Mouse (Mus musculus): ENCODE measurements around the gene Mak. TPM values are rescaled to one million over a fixed set of nuclear protein-coding genes. Genes with fewer than 3 reads are reported as not detected.
"Not testable (repeated sequence)": the region's sequence is repeated elsewhere in the genome, so short reads cannot be mapped to it uniquely, and the experiment has no call there.

The Mak gene
- total RNA-seq, 2 experiments from 2014 or later = 0.22 to 0.27 TPM

DNA sequence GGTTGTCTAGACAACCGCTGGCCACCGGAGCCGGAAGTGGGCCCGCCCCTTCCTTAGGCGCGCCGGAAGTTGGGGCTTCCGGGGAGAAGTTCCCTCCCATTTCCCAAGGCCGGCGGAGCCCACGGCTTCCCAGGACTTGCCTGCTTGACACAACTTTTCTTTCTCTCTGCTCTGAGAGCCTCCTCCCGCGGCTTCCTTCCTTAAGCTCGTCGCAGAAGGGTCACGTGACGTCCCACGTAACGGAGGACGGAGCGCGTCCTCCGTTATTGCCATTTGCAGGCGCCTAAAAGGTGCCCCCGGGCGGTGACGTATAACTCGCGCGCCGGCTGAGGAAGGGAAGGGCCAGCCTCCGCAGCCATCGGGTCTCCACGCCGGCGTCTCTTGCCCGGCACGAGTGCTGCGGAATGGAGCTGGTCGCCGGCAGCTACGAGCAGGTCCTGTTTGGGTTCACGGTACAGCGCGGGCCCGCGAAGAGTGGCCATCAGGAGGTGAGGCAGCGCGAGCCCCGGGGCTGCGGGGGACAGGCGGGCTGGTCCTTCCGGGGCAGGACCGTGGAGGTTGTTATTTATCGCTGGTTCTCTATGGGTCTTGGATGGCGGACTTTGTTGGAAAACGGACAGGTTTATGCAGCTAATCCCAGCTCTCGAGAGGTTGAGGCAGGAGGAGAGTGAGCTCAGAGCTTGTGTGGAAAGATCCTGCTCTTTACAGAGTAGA, 78.4 kb downstream of the Mak start, which contains the start of gene Pak1ip1:
Pak1ip1 (plus strand) TSS at position 98 of the 714 bp plus-strand sequence.
- ATAC-seq (ENCODE audit: poor library complexity, severe bottlenecking) = peak; percentile 98

GRCm38 (mm10) chr13:41000140-41000925, 79.2 kb downstream of the Mak start:
- ATAC-seq (ENCODE audit: poor library complexity, severe bottlenecking) = peak; percentile 23; the same call in 1 of the 2 replicates

- not testable (repeated sequence) for ATAC-seq (ENCODE audit: poor library complexity, severe bottlenecking)
These were observed 81.0 kb downstream of the Mak start for GRCm38 (mm10) chr13:40998537-40998936.

DNA sequence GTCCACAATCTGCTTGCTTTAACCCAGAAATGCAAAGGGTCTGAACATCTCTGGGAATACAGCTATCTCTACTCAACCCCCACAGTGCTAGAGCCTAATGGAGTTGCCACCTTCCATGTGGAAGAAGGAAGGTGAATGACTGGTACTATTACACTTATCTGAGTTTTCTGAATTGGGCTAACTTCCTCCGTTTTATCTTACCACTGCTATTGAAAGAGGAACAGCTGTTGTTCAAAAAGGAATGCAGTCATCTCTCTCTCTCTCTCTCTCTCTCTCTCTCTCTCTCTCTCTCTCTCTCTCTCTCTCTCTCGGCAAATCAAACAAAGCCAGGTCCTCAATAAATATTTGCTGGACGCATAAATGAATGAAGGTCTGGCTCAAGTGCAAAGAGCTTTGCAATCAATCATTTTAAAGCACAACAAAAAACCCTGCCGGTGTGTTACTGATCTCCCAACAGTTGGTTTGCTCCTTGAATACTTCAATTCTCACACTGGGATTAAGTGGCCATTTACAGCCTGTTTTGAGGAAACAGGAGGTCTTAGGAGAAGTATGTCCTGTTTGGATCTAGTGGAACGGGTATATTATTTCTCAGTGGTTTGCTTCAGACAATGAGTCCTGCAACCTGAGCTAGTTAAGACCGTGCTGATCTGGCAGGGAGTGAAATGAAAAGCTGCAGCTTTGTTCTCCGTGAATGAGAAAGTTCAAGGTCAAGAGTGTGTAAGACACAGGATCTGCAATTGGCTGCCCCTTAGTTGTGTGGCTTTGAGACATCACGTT, 84.8 kb downstream of the Mak start:
- no peak for ATAC-seq (ENCODE audit: poor library complexity, severe bottlenecking)

DNA sequence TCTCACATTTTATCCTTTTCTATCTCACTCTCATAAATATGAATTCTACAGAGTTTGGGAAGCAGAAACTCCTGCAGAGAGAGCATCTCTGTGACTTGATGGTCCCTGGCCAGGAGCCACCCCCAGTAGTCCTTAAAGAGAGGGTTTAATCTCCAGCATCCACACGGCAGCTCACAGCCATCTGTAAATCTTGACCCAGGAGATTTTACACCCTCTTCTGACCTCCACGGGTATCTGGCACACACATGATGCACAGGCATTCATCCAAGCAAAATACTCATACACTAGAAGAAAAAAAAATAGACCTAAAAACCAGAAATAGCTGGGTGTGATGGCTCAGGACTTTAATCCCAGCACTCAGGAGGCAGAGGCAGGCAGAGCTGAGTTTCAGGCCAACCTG, 91.1 kb downstream of the Mak start:
- no peak for ATAC-seq (ENCODE audit: poor library complexity, severe bottlenecking)

- not testable (repeated sequence) for ATAC-seq (ENCODE audit: poor library complexity, severe bottlenecking)
These were observed 91.8 kb downstream of the Mak start for GRCm38 (mm10) chr13:40987608-40988303.

GRCm38 (mm10) chr13:40986081-40986480, 93.4 kb downstream of the Mak start:
- no peak for ATAC-seq (ENCODE audit: poor library complexity, severe bottlenecking)

GRCm38 (mm10) chr13:40982759-40983158, 96.7 kb downstream of the Mak start:
- ATAC-seq (ENCODE audit: poor library complexity, severe bottlenecking) = no peak

- no peak for ATAC-seq (ENCODE audit: poor library complexity, severe bottlenecking)
These were observed 100.2 kb downstream of the Mak start for GRCm38 (mm10) chr13:40979321-40979720.

DNA sequence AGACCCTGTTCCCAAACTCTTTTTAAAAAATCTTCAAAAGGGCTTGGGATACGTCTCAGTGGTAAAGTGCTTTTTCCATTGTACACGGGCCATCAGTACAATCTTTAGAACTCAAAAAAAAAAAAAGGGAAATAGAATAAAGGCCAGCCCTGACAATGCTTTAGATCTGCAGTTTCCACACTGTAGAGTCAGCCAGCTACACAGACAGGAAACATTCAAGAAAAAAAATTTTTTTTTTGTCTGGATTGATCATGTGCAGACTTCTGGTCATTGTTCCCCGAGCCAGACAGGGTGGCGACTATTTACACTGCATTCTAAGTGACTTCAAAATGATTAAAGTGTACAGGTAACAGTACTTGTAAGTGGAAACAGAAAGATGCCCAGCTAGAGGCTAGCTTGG, 100.9 kb downstream of the Mak start:
- ATAC-seq (ENCODE audit: poor library complexity, severe bottlenecking) = peak; percentile 26; the same call in 1 of the 2 replicates

DNA sequence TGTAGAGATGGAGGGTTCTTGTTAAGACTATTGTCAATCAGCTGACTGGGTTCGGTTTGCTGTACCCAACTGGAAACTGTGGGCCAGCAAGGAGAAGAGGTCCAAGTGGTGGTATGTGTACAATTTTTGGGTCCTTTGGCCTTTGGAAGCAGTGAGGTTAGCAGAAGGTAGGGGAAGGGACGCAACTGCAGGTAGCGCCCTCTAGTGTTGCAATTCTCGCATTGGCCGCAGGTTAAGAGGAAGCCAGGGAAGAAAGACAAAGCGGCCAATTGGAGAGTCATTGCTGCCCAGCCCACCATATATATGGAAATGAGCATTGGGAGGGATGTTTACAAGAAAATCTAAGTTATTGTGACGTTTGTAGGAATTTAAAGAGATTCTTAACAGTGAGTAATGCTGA, 101.9 kb downstream of the Mak start:
- peak; percentile 95 for ATAC-seq (ENCODE audit: poor library complexity, severe bottlenecking)

Other genes starting within 250 kb of the Mak start
- 22.7 and 23.6 TPM in 2 replicates for gene Gcnt2, start 220.0 kb downstream of the Mak start, total RNA-seq (2015)
- gene Gcnt2, start 220.0 kb downstream of the Mak start, total RNA-seq (2017) = 11.7 and 15.3 TPM in 2 replicates
- 50.2 and 50.7 TPM in 2 replicates for gene Pak1ip1, start 78.7 kb downstream of the Mak start, total RNA-seq (2015)
- gene Pak1ip1, start 78.7 kb downstream of the Mak start, total RNA-seq (2017) = 73.0 and 80.1 TPM in 2 replicates
- 208 and 221 TPM in 2 replicates for gene Tmem14c, start 63.4 kb downstream of the Mak start, total RNA-seq (2015)
- 112 and 125 TPM in 2 replicates for gene Tmem14c, start 63.4 kb downstream of the Mak start, total RNA-seq (2017)
- gene Gcm2, start 31.3 kb upstream of the Mak start, total RNA-seq (2015) = not detected in 2 replicates
- gene Gcm2, start 31.3 kb upstream of the Mak start, total RNA-seq (2017) = 0.26 TPM in 1 of 2 replicates, not detected in the other
- not detected in 2 replicates for gene Sycp2l, start 34.6 kb upstream of the Mak start, total RNA-seq (2015)
- not detected in 2 replicates for gene Sycp2l, start 34.6 kb upstream of the Mak start, total RNA-seq (2017)
- not detected in 2 replicates for gene Elovl2, start 140.7 kb upstream of the Mak start, total RNA-seq (2015)
- gene Elovl2, start 140.7 kb upstream of the Mak start, total RNA-seq (2017) = not detected in 2 replicates
- gene Smim13, start 170.1 kb upstream of the Mak start, total RNA-seq (2015) = 8.8 and 12.4 TPM in 2 replicates
- gene Smim13, start 170.1 kb upstream of the Mak start, total RNA-seq (2017) = 8.5 and 9.9 TPM in 2 replicates
- gene Gm17364, start 194.3 kb upstream of the Mak start, total RNA-seq (2015) = not detected in 2 replicates
- gene Gm17364, start 194.3 kb upstream of the Mak start, total RNA-seq (2017) = not detected in 2 replicates

Data from megakaryocyte, adult 5-6 weeks (primary cell).